Mouse (Mus musculus): ENCODE measurements around the gene Cfl1. TPM values are rescaled to one million over a fixed set of nuclear protein-coding genes. Genes with fewer than 3 reads are reported as not detected.
A peak's percentile ranks its signal among the peaks of the same experiment; 100 is the strongest.

Gene Cfl1
- polyA plus RNA-seq, 1 experiment from 2014 or later, result 3,624 TPM

DNA sequence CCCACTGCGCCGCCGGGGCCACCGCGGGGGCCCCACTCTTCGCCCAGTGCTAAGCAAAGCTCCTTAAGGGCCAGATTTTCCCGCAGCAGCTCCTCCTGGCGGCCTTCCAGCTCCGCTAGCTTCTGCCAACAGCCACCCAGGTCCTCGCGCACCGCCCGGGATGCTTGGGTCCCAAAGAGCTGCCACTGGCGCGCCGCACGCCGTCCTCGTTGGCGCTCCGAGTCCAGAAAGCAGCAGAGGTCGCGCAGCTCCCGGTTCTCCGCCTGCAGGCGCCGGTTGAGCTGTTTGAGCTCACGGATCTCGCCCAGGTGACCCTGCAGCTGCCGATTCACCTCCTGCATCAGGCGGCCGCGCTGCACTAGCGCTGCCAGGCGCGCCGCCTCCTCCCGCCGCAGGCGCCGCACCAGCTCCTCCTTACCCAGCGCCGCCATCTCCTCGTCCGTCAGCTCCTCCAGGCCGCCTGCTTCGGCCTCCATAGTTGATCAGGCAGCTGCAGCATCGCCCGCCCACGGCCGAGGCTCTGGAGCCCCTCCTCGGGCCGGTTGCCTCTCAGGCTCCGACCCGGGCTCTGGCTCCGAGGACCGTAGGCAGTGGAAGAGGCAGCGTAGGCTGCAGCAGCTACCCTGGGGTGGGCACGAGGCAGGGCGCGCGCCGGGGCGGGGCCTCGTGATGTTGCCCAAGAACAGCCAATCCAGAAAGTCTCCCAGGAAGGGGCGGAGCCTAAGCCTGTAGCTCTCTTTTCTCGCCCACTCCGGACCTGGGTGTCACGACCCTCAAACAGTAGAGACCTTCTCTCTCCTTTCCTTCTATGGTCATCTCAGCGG, 33.1 kb upstream of the Cfl1 start:
- under 1% methylated on average over 70 of the region's 70 CpGs for WGBS
- H3K4me1 ChIP-seq, result peaks cover 43% of the 10 kb centered on the region

GRCm38 (mm10) chr19:5457746-5458442, 32.4 kb upstream of the Cfl1 start, which contains the start of gene Ccdc85b:
TSS of gene Ccdc85b (minus strand) at chr19:5457894.
- ATAC-seq (replicated peaks), result peak; percentile 10; the same call in 1 of the 2 replicates

More for the DNA sequence above, 33.1 kb upstream of the Cfl1 start:
- Histone ChIP-seq H3K4me2 (peak overlapping the region; percentile 85), H3K27me3 (replicated peaks) (peaks cover 8% of the 10 kb centered on the region; the same call in 1 of the 2 replicates), H3K9ac (peak overlapping the region; percentile 80), H3K36me3 (replicated peaks) (no peaks in the 10 kb centered on the region), H3K27ac (peak overlapping the region; percentile 94), H3K9me3 (no peaks in the 10 kb centered on the region), H3K4me3 (peak overlapping the region; percentile 72)
- ATAC-seq (replicated peaks), result peak; percentile 95

DNA sequence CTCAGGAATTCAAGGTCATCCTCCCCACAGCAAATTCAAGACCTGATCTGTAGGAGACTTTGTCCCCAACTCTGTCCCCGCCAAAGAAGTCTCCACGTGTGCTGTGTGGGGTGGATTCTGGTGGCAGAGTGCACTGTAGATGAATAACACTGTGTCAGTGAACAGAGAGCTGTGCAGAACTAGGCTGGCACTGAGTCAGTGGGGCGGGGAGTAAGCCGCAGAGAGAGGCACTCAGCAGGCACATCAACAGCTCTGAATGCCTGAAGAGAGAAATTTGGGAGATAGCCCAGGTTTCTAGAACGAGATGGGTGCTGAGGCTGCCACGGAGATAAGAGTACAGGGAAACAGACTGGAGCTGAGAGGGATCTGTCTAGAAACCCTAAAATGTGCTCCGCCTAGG, 31.2 kb upstream of the Cfl1 start:
- peaks cover 8% of the 10 kb centered on the region; the same call in 1 of the 2 replicates for H3K27me3 ChIP-seq (replicated peaks)
- peaks cover 48% of the 10 kb centered on the region for H3K4me1 ChIP-seq

More at GRCm38 (mm10) chr19:5457746-5458442, 32.4 kb upstream of the Cfl1 start, which contains the start of gene Ccdc85b:
- Histone ChIP-seq H3K4me3 (peak within 1 kb of the TSS; percentile 72), H3K27me3 (replicated peaks) (peaks cover 8% of the 10 kb centered on the region; the same call in 1 of the 2 replicates), H3K4me2 (peak within 1 kb of the TSS; percentile 85), H3K27ac (peak within 1 kb of the TSS; percentile 94), H3K36me3 (replicated peaks) (0 out of 2 replicates have a peak, but pooled peaks cover under 1% of the 10 kb centered on the region), H3K9ac (peak within 1 kb of the TSS; percentile 80), H3K4me1 (peaks cover 43% of the 10 kb centered on the region), H3K9me3 (no peaks in the 10 kb centered on the region)
- WGBS, result 15% methylated on average over 14 of the region's 14 CpGs

DNA sequence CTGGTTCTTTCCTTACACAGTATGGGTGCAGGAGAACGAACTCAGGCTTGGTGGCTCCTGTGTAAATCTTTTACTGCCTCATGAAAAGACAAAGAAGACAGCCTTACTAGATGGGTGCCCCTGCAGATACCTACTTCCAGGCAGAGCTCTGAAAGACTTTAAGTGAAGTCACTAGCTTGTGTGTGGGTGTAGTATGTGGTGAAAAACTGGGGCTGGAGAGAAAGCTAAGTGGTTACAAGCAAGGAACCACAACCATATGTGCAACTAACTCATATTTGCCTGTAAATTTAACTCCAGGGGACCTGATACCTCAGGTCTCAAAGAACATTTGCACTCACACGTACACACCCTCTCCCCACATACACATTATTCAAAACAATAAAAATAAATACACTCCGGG, 30.4 kb upstream of the Cfl1 start:
- WGBS, result 27% methylated on average over 3 of the region's 3 CpGs
- H3K27ac ChIP-seq, result peak overlapping the region; percentile 82
- H3K9ac ChIP-seq, result peak overlapping the region; percentile 78
- peaks cover 55% of the 10 kb centered on the region for H3K4me1 ChIP-seq
- H3K4me2 ChIP-seq, result peak overlapping the region; percentile 88
- H3K9me3 ChIP-seq, result no peaks in the 10 kb centered on the region
- peak overlapping the region; percentile 76 for H3K4me3 ChIP-seq
- peaks cover 8% of the 10 kb centered on the region; the same call in 1 of the 2 replicates for H3K27me3 ChIP-seq (replicated peaks)
- ATAC-seq (replicated peaks), result no peak
- peaks cover 7% of the 10 kb centered on the region for H3K36me3 ChIP-seq (replicated peaks)

More for the DNA sequence above, 31.2 kb upstream of the Cfl1 start:
- WGBS, result 67% methylated on average over 7 of the region's 7 CpGs
- Histone ChIP-seq H3K9ac (no peak overlapping the region), H3K36me3 (replicated peaks) (peaks cover 5% of the 10 kb centered on the region; the same call in 1 of the 2 replicates), H3K4me2 (no peak overlapping the region), H3K27ac (no peak overlapping the region), H3K4me3 (no peak overlapping the region), H3K9me3 (no peaks in the 10 kb centered on the region)
- ATAC-seq (replicated peaks), result no peak

- ATAC-seq (replicated peaks), result peak; percentile 48
- Histone ChIP-seq H3K4me3 (peak within 1 kb of the TSS; percentile 76), H3K4me2 (peak within 1 kb of the TSS; percentile 88), H3K27ac (peak within 1 kb of the TSS; percentile 82), H3K36me3 (replicated peaks) (peaks cover 10% of the 10 kb centered on the region), H3K9ac (peak within 1 kb of the TSS; percentile 78), H3K27me3 (replicated peaks) (peaks cover 8% of the 10 kb centered on the region; the same call in 1 of the 2 replicates), H3K4me1 (peaks cover 52% of the 10 kb centered on the region), H3K9me3 (no peaks in the 10 kb centered on the region)
- WGBS, result under 1% methylated on average over 32 of the region's 32 CpGs
Measured at GRCm38 (mm10) chr19:5460465-5460911, 29.8 kb upstream of the Cfl1 start, which contains the start of gene Fibp. TSS of gene Fibp (plus strand) at chr19:5460615.

DNA sequence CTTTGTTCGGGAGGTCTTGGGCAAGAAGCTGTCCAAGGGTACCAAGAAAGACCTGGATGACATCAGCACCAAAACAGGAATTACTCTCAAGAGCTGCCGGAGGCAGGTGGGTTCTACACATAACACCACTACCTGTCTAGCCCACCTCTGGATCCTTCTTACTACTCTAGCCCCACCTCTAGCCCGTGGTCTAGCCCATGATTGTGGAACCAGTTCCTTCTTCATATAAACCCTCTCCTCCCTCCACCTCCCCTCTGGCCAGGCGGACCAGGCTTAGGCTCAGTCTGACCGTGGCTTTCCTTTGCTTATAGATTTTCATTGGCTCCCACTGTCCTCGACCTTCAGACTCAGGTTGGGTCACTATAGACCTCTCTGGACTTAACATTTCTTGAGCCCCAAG, 28.8 kb upstream of the Cfl1 start:
- peaks cover 43% of the 10 kb centered on the region for H3K4me1 ChIP-seq
- H3K9ac ChIP-seq, result peak overlapping the region; percentile 78
- H3K27me3 ChIP-seq (replicated peaks), result peaks cover 8% of the 10 kb centered on the region; the same call in 1 of the 2 replicates
- no peaks in the 10 kb centered on the region for H3K9me3 ChIP-seq
- H3K4me3 ChIP-seq, result peak overlapping the region; percentile 76
- WGBS, result 91% methylated on average over 6 of the region's 6 CpGs
- H3K4me2 ChIP-seq, result peak overlapping the region; percentile 88
- no peak for ATAC-seq (replicated peaks)
- peaks cover 17% of the 10 kb centered on the region for H3K36me3 ChIP-seq (replicated peaks)
- H3K27ac ChIP-seq, result no peak overlapping the region

DNA sequence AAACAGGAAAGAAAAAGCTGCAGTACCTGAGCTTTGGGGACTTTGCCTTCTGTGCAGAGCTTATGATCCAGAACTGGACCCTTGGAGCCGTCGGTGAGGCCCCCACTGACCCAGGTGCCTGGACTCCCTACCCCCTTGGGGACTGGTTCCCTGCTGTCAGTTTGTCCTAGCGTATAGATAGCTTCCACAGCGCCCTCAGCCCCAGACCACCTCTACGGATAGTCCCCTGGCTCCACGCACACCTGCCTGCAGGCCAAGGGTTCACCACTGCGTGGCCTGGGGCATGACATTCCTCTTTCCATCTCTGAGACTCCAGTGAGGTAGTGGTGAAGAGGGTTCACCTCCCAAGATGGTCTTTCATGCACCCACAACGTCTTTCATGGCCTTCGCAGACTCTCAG, 27.0 kb upstream of the Cfl1 start:
- Histone ChIP-seq H3K27ac (no peak overlapping the region), H3K4me3 (no peak overlapping the region), H3K4me1 (peaks cover 34% of the 10 kb centered on the region), H3K9ac (no peak overlapping the region), H3K27me3 (replicated peaks) (peaks cover 8% of the 10 kb centered on the region; the same call in 1 of the 2 replicates), H3K4me2 (no peak overlapping the region), H3K36me3 (replicated peaks) (peaks cover 17% of the 10 kb centered on the region), H3K9me3 (no peaks in the 10 kb centered on the region)
- WGBS, result 93% methylated on average over 9 of the region's 9 CpGs
- no peak for ATAC-seq (replicated peaks)

- 36% methylated on average over 15 of the region's 15 CpGs for WGBS
- H3K4me3 ChIP-seq, result peak overlapping the region; percentile 30
- H3K9ac ChIP-seq, result peak overlapping the region; percentile 43
- no peaks in the 10 kb centered on the region for H3K9me3 ChIP-seq
- H3K4me1 ChIP-seq, result peaks cover 32% of the 10 kb centered on the region
- peak overlapping the region; percentile 50 for H3K4me2 ChIP-seq
- peaks cover 4% of the 10 kb centered on the region; the same call in 1 of the 2 replicates for H3K27me3 ChIP-seq (replicated peaks)
- H3K36me3 ChIP-seq (replicated peaks), result peaks cover 17% of the 10 kb centered on the region
- H3K27ac ChIP-seq, result peak overlapping the region; percentile 65
- peak; percentile 58 for ATAC-seq (replicated peaks)
Measured at GRCm38 (mm10) chr19:5463791-5464562, 26.3 kb upstream of the Cfl1 start.

DNA sequence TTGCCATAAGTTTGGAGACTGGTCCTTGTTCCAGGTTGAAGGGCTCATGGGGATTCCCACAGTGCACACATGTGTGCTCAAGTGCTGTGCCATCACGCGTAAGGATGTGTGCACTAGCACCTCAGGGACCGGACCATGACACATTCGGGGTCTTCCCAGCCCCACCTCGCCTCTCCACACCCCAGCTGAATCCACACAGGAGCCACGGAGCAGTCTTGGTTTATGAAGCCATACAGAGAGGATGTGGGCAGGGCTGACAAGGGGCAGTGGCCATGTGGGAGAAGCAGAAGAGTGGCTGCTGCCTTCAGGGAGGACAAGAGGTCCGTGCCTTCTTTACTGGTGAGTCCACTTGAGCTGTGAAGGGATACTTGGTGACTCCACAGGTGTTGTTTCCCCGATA, 25.2 kb upstream of the Cfl1 start:
- no peak for ATAC-seq (replicated peaks)
- Histone ChIP-seq H3K9ac (no peak overlapping the region), H3K27ac (no peak overlapping the region), H3K27me3 (replicated peaks) (no peaks in the 10 kb centered on the region), H3K4me1 (peaks cover 29% of the 10 kb centered on the region), H3K4me2 (no peak overlapping the region), H3K9me3 (no peaks in the 10 kb centered on the region), H3K4me3 (no peak overlapping the region), H3K36me3 (replicated peaks) (peaks cover 17% of the 10 kb centered on the region)
- 91% methylated on average over 8 of the region's 8 CpGs for WGBS

DNA sequence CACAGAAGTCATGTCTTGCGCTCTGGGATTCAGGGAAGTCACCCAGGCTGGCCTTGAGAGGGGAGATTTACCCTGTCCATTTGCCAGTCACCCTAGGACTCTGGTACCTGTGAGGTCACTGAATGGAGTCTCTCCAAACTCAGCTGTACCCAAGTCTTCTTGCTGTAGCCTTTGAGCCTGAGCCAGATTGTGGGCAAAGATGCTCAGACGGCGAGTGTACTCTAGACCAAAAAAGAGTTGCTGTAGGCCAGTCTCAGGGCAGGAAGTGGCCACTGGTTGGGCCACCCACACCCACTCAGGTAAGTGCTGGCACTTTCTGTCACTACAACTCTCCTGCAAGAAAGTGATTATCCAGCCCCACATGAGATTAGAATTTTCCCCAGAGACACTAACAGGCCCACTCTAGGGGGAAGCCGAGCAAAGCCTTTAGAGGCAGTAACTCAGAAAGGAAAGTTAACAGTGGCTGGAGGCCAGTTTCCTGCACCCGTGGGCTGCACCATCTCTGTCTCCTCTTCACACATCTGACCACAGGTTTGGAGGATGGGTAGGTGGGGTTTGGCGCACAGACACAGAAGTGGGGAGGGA, 23.2 kb upstream of the Cfl1 start:
- H3K36me3 ChIP-seq (replicated peaks), result peaks cover 17% of the 10 kb centered on the region
- no peak overlapping the region for H3K4me2 ChIP-seq
- peaks cover 17% of the 10 kb centered on the region for H3K4me1 ChIP-seq
- no peak overlapping the region for H3K9ac ChIP-seq
- no peak for ATAC-seq (replicated peaks)
- 95% methylated on average over 6 of the region's 6 CpGs for WGBS
- H3K27ac ChIP-seq, result no peak overlapping the region
- no peaks in the 10 kb centered on the region for H3K9me3 ChIP-seq
- no peak overlapping the region for H3K4me3 ChIP-seq
- H3K27me3 ChIP-seq (replicated peaks), result no peaks in the 10 kb centered on the region

DNA sequence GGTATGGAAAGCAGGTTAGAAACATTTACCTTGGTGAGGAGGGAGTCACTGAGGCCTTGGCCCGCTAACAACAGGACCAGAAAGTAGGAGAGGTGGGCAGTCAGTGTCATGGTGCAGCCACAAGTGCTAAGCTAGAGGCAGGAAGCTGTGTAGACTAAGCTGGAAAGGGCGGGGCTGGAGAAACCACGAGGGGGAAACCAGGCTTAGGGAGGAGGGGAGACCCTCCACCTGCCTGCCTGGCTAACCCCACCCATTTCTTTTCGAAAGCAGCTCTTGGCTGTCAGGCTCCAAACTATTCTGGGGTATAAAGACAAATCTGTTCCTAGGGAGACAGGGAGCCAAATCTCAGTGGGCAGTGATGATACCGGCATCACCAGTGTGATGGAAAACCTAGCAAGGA, 21.9 kb upstream of the Cfl1 start, which contains the start of gene Ctsw:
Gene Ctsw (minus strand): TSS at position 134 of the 400 bp plus-strand sequence.
- Histone ChIP-seq H3K27me3 (replicated peaks) (no peaks in the 10 kb centered on the region), H3K4me2 (no peak within 1 kb of the TSS), H3K9ac (no peak within 1 kb of the TSS), H3K27ac (no peak within 1 kb of the TSS), H3K4me1 (peaks cover 17% of the 10 kb centered on the region), H3K4me3 (no peak within 1 kb of the TSS), H3K36me3 (replicated peaks) (peaks cover 12% of the 10 kb centered on the region; the same call in 1 of the 2 replicates), H3K9me3 (no peaks in the 10 kb centered on the region)
- WGBS, result 65% methylated on average over 5 of the region's 5 CpGs
- ATAC-seq (replicated peaks), result no peak

Data from midbrain, embryonic 15.5 days (tissue).